Mouse (Mus musculus) megakaryocyte, embryonic 14.5 days (primary cell): Measurements from ENCODE around the gene Fgfr1op.

ENCODE experiments used
- FLI1 ChIP-seq: IDR thresholded peaks from 2 replicates; pipeline ENCODE4 v1.6.1; 2012; ENCODE audit warnings: low read length, inconsistent platforms, mixed read lengths
- GATA1 ChIP-seq: IDR thresholded peaks from 3 replicates; pipeline ENCODE4 v1.6.1; 2012; ENCODE audit warnings: mixed read lengths, low read length, inconsistent platforms, borderline replicate concordance

DNA sequence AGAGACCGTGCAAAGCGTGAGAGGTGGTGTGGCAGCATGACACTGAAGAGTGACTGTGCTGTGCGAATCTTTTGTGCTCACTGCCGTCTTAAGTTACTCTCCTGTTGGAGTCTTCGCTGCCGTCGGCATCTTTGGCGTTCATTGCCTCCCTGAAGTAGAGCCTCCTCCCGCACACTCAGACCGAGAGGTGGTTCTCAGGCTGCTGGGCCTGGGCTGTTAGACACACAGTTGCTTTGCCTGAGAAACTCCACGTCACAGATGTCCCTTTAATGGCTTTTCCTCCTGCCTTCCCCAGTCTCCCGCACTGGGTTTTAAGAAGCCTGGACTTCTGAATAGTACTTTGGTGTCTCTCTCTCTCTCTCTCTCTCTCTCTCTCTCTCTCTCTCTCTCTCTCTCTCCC is 76.3 kb downstream of the Fgfr1op start:
- TF ChIP-seq GATA1 (no peak), FLI1 (no peak)
